Mouse (Mus musculus): ENCODE measurements around the gene Tjp3. TPM values are rescaled to one million over a fixed set of nuclear protein-coding genes. Genes with fewer than 3 reads are reported as not detected.

Gene Tjp3
- polyA plus RNA-seq, 1 experiment from 2014 or later, result 4.7 TPM

GRCm38 (mm10) chr10:81285694-81286450, 5.5 kb downstream of the Tjp3 start:
- Histone ChIP-seq H3K4me1 (ENCODE audit: control insufficient read depth, insufficient read depth, low read length) (peaks cover 16% of the 10 kb centered on the region), H3K36me3 (ENCODE audit: control insufficient read depth, insufficient read depth) (no peaks in the 10 kb centered on the region), H3K4me2 (ENCODE audit: low read depth, low read length) (peak overlapping the region; percentile 92), H3K9ac (ENCODE audit: low read length) (peak overlapping the region; percentile 76), H3K27ac (ENCODE audit: low read length) (no peak overlapping the region), H3K27me3 (ENCODE audit: control insufficient read depth, insufficient read depth, low read length) (peaks cover 36% of the 10 kb centered on the region), H3K4me3 (ENCODE audit: low read length) (peak overlapping the region; percentile 62), H3K9me3 (replicated peaks; ENCODE audit: control insufficient read depth, low read length) (no peaks in the 10 kb centered on the region)
- ATAC-seq (replicated peaks; ENCODE audit: extremely low read depth, insufficient read depth, low FRiP score), result peak; percentile 68
- WGBS, result 2% methylated on average over 53 of the region's 54 CpGs

DNA sequence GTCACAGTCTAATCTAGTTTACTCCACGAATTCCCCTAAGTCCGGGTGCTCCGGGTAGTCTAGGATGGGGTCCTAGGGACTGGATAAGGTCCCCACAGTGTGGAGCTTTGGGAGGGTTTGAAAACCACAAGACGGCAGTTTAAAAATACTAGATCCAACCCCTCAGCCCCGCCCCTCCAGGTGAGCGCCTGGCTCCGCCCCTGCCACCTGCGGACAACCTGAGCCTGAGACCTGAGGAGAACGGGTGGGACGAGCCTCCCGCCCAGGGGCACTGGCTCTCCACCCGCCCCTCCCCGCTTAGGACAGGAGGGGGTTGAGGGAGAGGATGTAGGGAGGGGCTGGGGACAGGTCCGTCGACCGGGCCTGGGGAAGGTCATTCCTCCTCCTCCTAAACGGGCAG, 6.7 kb downstream of the Tjp3 start:
- Histone ChIP-seq H3K4me3 (ENCODE audit: low read length) (peak overlapping the region; percentile 62), H3K27me3 (ENCODE audit: control insufficient read depth, insufficient read depth, low read length) (peaks cover 38% of the 10 kb centered on the region), H3K36me3 (ENCODE audit: control insufficient read depth, insufficient read depth) (no peaks in the 10 kb centered on the region), H3K4me2 (ENCODE audit: low read depth, low read length) (peak overlapping the region; percentile 92), H3K9me3 (replicated peaks; ENCODE audit: control insufficient read depth, low read length) (no peaks in the 10 kb centered on the region), H3K9ac (ENCODE audit: low read length) (no peak overlapping the region), H3K4me1 (ENCODE audit: control insufficient read depth, insufficient read depth, low read length) (peaks cover 11% of the 10 kb centered on the region), H3K27ac (ENCODE audit: low read length) (no peak overlapping the region)
- WGBS, result 10% methylated on average over 17 of the region's 17 CpGs
- ATAC-seq (replicated peaks; ENCODE audit: extremely low read depth, insufficient read depth, low FRiP score), result no peak

- Histone ChIP-seq H3K36me3 (ENCODE audit: control insufficient read depth, insufficient read depth) (no peaks in the 10 kb centered on the region), H3K4me3 (ENCODE audit: low read length) (no peak overlapping the region), H3K4me2 (ENCODE audit: low read depth, low read length) (no peak overlapping the region), H3K4me1 (ENCODE audit: control insufficient read depth, insufficient read depth, low read length) (peaks cover 11% of the 10 kb centered on the region), H3K9me3 (replicated peaks; ENCODE audit: control insufficient read depth, low read length) (no peaks in the 10 kb centered on the region), H3K9ac (ENCODE audit: low read length) (no peak overlapping the region), H3K27ac (ENCODE audit: low read length) (no peak overlapping the region), H3K27me3 (ENCODE audit: control insufficient read depth, insufficient read depth, low read length) (peaks cover 34% of the 10 kb centered on the region)
- no peak for ATAC-seq (replicated peaks; ENCODE audit: extremely low read depth, insufficient read depth, low FRiP score)
- 55% methylated on average over 6 of the region's 6 CpGs for WGBS
These were observed 7.2 kb downstream of the Tjp3 start for GRCm38 (mm10) chr10:81284189-81284588.

DNA sequence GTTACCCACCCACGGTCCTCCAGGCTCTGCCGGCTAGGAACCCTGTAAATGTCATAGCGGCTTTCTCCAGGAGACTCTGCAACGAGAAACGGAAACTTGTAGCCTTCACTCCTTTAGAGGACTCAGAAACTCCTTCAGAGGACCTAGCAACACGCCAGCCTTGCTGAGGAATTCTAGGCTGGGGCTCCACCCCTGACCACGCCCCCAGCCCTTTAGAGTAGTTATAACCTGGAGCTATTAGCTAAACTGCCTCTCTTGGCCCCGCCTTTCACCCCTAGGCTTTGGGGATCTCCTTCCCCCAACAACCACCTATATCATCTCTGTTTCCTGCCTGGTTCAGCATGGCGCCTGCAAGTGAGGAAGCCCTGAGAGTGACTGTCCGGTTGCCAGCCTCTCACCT, 11.9 kb downstream of the Tjp3 start:
- 26% methylated on average over 10 of the region's 10 CpGs for WGBS
- ATAC-seq (replicated peaks; ENCODE audit: extremely low read depth, insufficient read depth, low FRiP score), result no peak
- no peaks in the 10 kb centered on the region for H3K9me3 ChIP-seq (replicated peaks; ENCODE audit: control insufficient read depth, low read length)
- H3K27ac ChIP-seq (ENCODE audit: low read length), result no peak overlapping the region
- no peak overlapping the region for H3K4me3 ChIP-seq (ENCODE audit: low read length)
- H3K36me3 ChIP-seq (ENCODE audit: control insufficient read depth, insufficient read depth), result no peaks in the 10 kb centered on the region
- peaks cover 20% of the 10 kb centered on the region for H3K27me3 ChIP-seq (ENCODE audit: control insufficient read depth, insufficient read depth, low read length)
- H3K9ac ChIP-seq (ENCODE audit: low read length), result no peak overlapping the region
- peak overlapping the region; percentile 19; the same call in 1 of the 2 replicates for H3K4me2 ChIP-seq (ENCODE audit: low read depth, low read length)
- 0 out of 2 replicates have a peak, but pooled peaks cover 2% of the 10 kb centered on the region for H3K4me1 ChIP-seq (ENCODE audit: control insufficient read depth, insufficient read depth, low read length)

GRCm38 (mm10) chr10:81277676-81278075, 13.7 kb downstream of the Tjp3 start:
- peaks cover 10% of the 10 kb centered on the region for H3K36me3 ChIP-seq (ENCODE audit: control insufficient read depth, insufficient read depth)
- H3K27ac ChIP-seq (ENCODE audit: low read length), result no peak overlapping the region
- H3K4me1 ChIP-seq (ENCODE audit: control insufficient read depth, insufficient read depth, low read length), result 0 out of 2 replicates have a peak, but pooled peaks cover 2% of the 10 kb centered on the region
- H3K9me3 ChIP-seq (replicated peaks; ENCODE audit: control insufficient read depth, low read length), result no peaks in the 10 kb centered on the region
- H3K9ac ChIP-seq (ENCODE audit: low read length), result no peak overlapping the region
- peaks cover 7% of the 10 kb centered on the region; the same call in 1 of the 2 replicates for H3K27me3 ChIP-seq (ENCODE audit: control insufficient read depth, insufficient read depth, low read length)
- H3K4me2 ChIP-seq (ENCODE audit: low read depth, low read length), result no peak overlapping the region
- no peak overlapping the region for H3K4me3 ChIP-seq (ENCODE audit: low read length)
- ATAC-seq (replicated peaks; ENCODE audit: extremely low read depth, insufficient read depth, low FRiP score), result no peak
- 69% methylated on average over 22 of the region's 22 CpGs for WGBS

GRCm38 (mm10) chr10:81273842-81274241, 17.5 kb downstream of the Tjp3 start:
- Histone ChIP-seq H3K4me3 (ENCODE audit: low read length) (no peak overlapping the region), H3K27ac (ENCODE audit: low read length) (no peak overlapping the region), H3K4me1 (ENCODE audit: control insufficient read depth, insufficient read depth, low read length) (peaks cover 3% of the 10 kb centered on the region), H3K27me3 (ENCODE audit: control insufficient read depth, insufficient read depth, low read length) (no peaks in the 10 kb centered on the region), H3K4me2 (ENCODE audit: low read depth, low read length) (no peak overlapping the region), H3K9me3 (replicated peaks; ENCODE audit: control insufficient read depth, low read length) (no peaks in the 10 kb centered on the region), H3K9ac (ENCODE audit: low read length) (no peak overlapping the region), H3K36me3 (ENCODE audit: control insufficient read depth, insufficient read depth) (peaks cover 23% of the 10 kb centered on the region)
- 94% methylated on average over 19 of the region's 19 CpGs for WGBS
- ATAC-seq (replicated peaks; ENCODE audit: extremely low read depth, insufficient read depth, low FRiP score), result no peak

DNA sequence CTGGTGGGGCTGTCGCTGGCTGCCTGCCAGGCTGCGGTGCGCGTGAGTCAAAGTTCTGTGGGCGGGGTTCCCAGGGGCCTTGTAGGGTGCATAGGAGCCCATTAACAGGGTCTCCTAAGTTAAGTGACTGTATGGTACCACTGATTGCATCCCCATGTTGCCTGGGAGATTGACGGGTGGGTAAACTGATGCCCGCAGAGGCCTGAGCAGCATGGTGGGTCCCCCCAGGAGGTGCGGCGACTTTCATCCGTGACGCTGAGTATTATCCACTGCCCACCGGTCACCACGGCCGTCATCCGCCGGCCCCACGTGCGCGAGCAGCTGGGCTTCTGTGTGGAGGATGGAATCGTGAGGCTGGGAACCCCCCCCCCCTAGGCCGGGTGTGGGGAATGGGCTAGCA, 19.0 kb downstream of the Tjp3 start:
- H3K36me3 ChIP-seq (ENCODE audit: control insufficient read depth, insufficient read depth), result peaks cover 23% of the 10 kb centered on the region
- H3K4me3 ChIP-seq (ENCODE audit: low read length), result no peak overlapping the region
- no peaks in the 10 kb centered on the region for H3K9me3 ChIP-seq (replicated peaks; ENCODE audit: control insufficient read depth, low read length)
- no peaks in the 10 kb centered on the region for H3K27me3 ChIP-seq (ENCODE audit: control insufficient read depth, insufficient read depth, low read length)
- no peak overlapping the region for H3K9ac ChIP-seq (ENCODE audit: low read length)
- peaks cover 6% of the 10 kb centered on the region for H3K4me1 ChIP-seq (ENCODE audit: control insufficient read depth, insufficient read depth, low read length)
- 94% methylated on average over 21 of the region's 21 CpGs for WGBS
- H3K4me2 ChIP-seq (ENCODE audit: low read depth, low read length), result no peak overlapping the region
- no peak for ATAC-seq (replicated peaks; ENCODE audit: extremely low read depth, insufficient read depth, low FRiP score)
- H3K27ac ChIP-seq (ENCODE audit: low read length), result no peak overlapping the region

DNA sequence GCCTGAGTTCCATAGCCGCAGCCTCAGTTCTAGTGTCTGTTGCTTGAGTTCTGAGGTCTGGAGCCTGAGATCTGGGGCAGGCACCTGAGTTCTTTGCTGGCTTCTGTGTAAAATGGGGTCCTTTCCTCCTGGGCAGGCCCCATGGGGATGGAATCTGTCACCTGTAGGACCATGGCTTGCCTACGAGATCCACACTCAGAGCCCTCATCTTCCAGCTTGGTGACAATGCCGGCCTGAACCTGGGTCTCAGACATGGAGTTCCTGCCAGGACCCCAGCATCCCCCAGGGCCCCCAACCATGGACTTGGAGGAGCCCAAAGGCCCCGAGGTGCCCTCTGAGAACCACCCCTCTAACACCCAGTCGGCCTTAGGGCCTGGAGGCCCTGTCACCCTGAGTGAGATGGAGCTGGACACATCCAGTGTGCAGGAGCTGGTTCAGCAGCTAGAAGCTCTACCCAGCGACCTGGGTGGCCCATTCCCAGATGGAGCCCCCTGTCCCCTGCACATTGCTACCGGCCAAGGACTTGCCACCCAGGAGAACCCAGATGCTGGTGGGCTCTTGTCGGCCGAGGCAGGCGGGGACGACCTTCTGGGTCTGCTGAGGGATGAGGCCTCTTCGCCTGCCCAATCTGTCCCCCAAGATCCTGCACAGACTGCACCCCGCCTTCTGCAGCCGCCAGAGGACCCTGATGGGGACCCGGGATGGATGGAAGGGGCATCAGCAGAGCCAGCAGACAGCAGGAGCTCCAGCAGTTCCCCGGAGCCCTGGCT, 22.6 kb downstream of the Tjp3 start:
- ATAC-seq (replicated peaks; ENCODE audit: extremely low read depth, insufficient read depth, low FRiP score), result no peak
- Histone ChIP-seq H3K4me3 (ENCODE audit: low read length) (peak overlapping the region; percentile 66), H3K9me3 (replicated peaks; ENCODE audit: control insufficient read depth, low read length) (no peaks in the 10 kb centered on the region), H3K4me2 (ENCODE audit: low read depth, low read length) (peak overlapping the region; percentile 74), H3K9ac (ENCODE audit: low read length) (peak overlapping the region; percentile 83), H3K4me1 (ENCODE audit: control insufficient read depth, insufficient read depth, low read length) (peaks cover 10% of the 10 kb centered on the region), H3K27ac (ENCODE audit: low read length) (peak overlapping the region; percentile 52), H3K27me3 (ENCODE audit: control insufficient read depth, insufficient read depth, low read length) (no peaks in the 10 kb centered on the region), H3K36me3 (ENCODE audit: control insufficient read depth, insufficient read depth) (peaks cover 29% of the 10 kb centered on the region)
- WGBS, result 79% methylated on average over 16 of the region's 16 CpGs

- Histone ChIP-seq H3K4me1 (ENCODE audit: control insufficient read depth, insufficient read depth, low read length) (peaks cover 10% of the 10 kb centered on the region), H3K27ac (ENCODE audit: low read length) (peak overlapping the region; percentile 52), H3K9me3 (replicated peaks; ENCODE audit: control insufficient read depth, low read length) (no peaks in the 10 kb centered on the region), H3K36me3 (ENCODE audit: control insufficient read depth, insufficient read depth) (peaks cover 27% of the 10 kb centered on the region), H3K4me3 (ENCODE audit: low read length) (peak overlapping the region; percentile 66), H3K9ac (ENCODE audit: low read length) (peak overlapping the region; percentile 83), H3K27me3 (ENCODE audit: control insufficient read depth, insufficient read depth, low read length) (no peaks in the 10 kb centered on the region), H3K4me2 (ENCODE audit: low read depth, low read length) (peak overlapping the region; percentile 74)
- 1% methylated on average over 23 of the region's 23 CpGs for WGBS
- peak; percentile 67 for ATAC-seq (replicated peaks; ENCODE audit: extremely low read depth, insufficient read depth, low FRiP score)
These were observed 23.3 kb downstream of the Tjp3 start for GRCm38 (mm10) chr10:81268056-81268455.

All from heart, embryonic 16.5 days (tissue).